Mouse (Mus musculus) G1E (cell line): ENCODE data around the gene Pmch. TPM values are rescaled to one million over a fixed set of nuclear protein-coding genes. Genes with fewer than 3 reads are reported as not detected.

Source experiments
- ATAC-seq: 2 replicates; pipeline ENCODE4 v1.8.0; 2016; ENCODE audit warnings: mild to moderate bottlenecking; ENCODE audit not compliant: insufficient number of reproducible peaks, poor library complexity, low FRiP score, severe bottlenecking; ENCODE audit errors: extremely low read depth
- DNase-seq: peaks from one replicate; pipeline ENCODE4 v3.0.0; 2012; ENCODE audit warnings: low spot score
- H3K27me3 ChIP-seq: 2 replicates; pipeline ENCODE4 v1.6.1; 2012; ENCODE audit warnings: mild to moderate bottlenecking, low read length, inconsistent platforms; ENCODE audit not compliant: insufficient read depth
- H3K36me3 ChIP-seq: replicated peaks from 2 replicates; pipeline ENCODE3; 2012; ENCODE audit warnings: mild to moderate bottlenecking, inconsistent platforms
- H3K4me1 ChIP-seq: 2 replicates; pipeline ENCODE4 v1.6.1; 2012; ENCODE audit warnings: low read depth, low read length, inconsistent platforms, mixed read lengths; ENCODE audit not compliant: insufficient read depth
- H3K4me3 ChIP-seq: 2 replicates; pipeline ENCODE4 v1.5.1; 2012; ENCODE audit warnings: low read depth, mild to moderate bottlenecking, inconsistent platforms, low read length, moderate library complexity, mixed read lengths
- H3K9me3 ChIP-seq: replicated peaks from 2 replicates; pipeline ENCODE4 v1.6.1; 2012; ENCODE audit warnings: inconsistent platforms
- CTCF ChIP-seq: IDR thresholded peaks from 2 replicates; pipeline ENCODE4 v1.5.1; 2012; ENCODE audit warnings: low read depth, low read length, inconsistent platforms, mixed read lengths
- GATA1 ChIP-seq: IDR thresholded peaks from 2 replicates; pipeline ENCODE4 v1.6.1; 2012; ENCODE audit warnings: borderline replicate concordance, low read length, inconsistent platforms, mixed read lengths
- GATA2 ChIP-seq: IDR thresholded peaks from 2 replicates; pipeline ENCODE4 v1.6.1; 2012; ENCODE audit warnings: low read depth, low read length, inconsistent platforms, borderline replicate concordance
- POLR2AphosphoS5 ChIP-seq: IDR thresholded peaks from 2 replicates; pipeline ENCODE4 v1.6.1; 2012; ENCODE audit warnings: low read depth, low read length, inconsistent platforms; ENCODE audit not compliant: insufficient replicate concordance
- TAL1 ChIP-seq: conservative IDR thresholded peaks from 2 replicates; pipeline ENCODE4 v1.6.1; 2012; ENCODE audit warnings: low read depth, low read length, inconsistent platforms, mixed read lengths
- polyA plus RNA-seq: library from polyadenylated mRNA; stranded (reverse); fragments of >175 nt; gene quantifications from 2 replicates; pipeline ENCODE4 v1.2.3, GENCODE M21; 2012
- total RNA-seq, 2 experiments: library from RNA; stranded (forward) in 1 of 2; stranded (reverse) in 1 of 2; fragments of 200-1000 nt in 1 of 2; fragments of >200 nt in 1 of 2; fragmentation: Nextera tagmentation in 1 of 2; gene quantifications; 2 replicates each; pipeline ENCODE4 v1.2.3; 2014 to 2017

The Pmch gene
- total and polyA plus RNA-seq, 3 experiments = 0.16 TPM; not detected in 2

DNA sequence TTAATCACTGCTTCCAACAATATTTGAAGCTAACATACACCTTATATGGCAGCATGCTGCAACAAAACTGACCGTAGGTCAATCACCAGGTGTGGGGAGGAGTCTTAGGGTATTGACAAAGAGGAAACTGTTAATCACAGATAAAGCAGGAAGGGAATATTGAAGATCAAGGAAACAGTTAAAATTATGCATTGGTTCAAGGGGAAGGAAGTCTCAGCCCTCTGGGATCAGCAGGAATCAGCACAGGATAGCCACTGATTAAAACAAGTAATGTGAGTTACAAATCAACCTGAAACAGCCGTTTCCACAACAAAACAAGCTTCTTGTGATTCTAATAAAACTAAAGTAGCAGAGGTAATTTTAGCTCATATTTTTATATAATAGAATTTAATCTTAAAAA lies 26.0 kb upstream of the Pmch start:
- H3K27me3 ChIP-seq = peaks cover 6% of the 10 kb centered on the region; the same call in 1 of the 2 replicates
- DNase-seq = no peak
- TF ChIP-seq TAL1 = no peak
- no peak for TF ChIP-seq POLR2AphosphoS5
- no peak for TF ChIP-seq GATA2
- no peaks in the 10 kb centered on the region for H3K36me3 ChIP-seq
- no peak overlapping the region for H3K4me3 ChIP-seq
- H3K9me3 ChIP-seq = no peaks in the 10 kb centered on the region
- ATAC-seq = no peak
- H3K4me1 ChIP-seq = no peaks in the 10 kb centered on the region

DNA sequence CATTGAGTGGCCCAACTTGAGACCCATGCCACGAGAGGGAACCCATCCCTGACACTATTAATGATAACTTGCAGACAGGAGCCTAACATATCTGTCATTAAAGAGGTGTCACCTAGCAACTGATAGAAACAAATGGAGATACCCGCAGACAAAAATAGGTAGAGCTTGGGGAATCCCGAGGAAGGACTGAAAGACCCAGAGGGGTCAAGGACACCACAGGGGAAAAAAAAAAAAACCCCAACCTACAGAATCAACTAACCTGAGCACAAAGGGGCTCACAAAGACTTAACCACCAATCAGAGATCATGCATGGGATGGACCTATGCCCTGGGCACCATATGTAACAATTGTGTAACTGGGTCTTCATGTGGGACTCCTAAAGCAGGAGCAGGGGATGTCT lies 23.5 kb upstream of the Pmch start:
- no peaks in the 10 kb centered on the region for H3K36me3 ChIP-seq
- no peaks in the 10 kb centered on the region for H3K4me1 ChIP-seq
- TF ChIP-seq POLR2AphosphoS5 = no peak
- no peak for TF ChIP-seq GATA2
- TF ChIP-seq GATA1 = no peak
- no peak for TF ChIP-seq CTCF
- TF ChIP-seq TAL1 = no peak
- H3K27me3 ChIP-seq = peaks cover 4% of the 10 kb centered on the region; the same call in 1 of the 2 replicates
- no peaks in the 10 kb centered on the region for H3K9me3 ChIP-seq
- H3K4me3 ChIP-seq = no peak overlapping the region
- DNase-seq = no peak
- no peak for ATAC-seq

DNA sequence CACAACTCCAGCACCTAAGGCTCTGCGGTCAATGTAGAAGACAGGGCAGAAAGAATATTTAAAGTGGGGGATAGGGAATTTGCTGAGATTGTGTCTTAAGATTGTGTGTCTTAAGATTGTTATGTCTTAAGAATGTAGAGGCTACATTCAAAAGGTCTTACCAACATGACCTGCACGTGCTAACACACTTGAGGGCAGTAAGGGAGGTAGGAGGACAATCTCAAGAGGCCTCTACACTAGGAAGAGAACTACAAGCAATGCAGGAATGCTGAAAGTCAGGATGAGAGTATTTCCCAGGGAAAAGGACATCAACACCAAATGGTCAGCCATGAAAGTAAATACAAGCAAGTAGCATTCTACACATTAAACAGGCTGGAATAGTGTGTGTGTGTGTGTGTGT lies 15.3 kb downstream of the Pmch start:
- DNase-seq (no peak), ATAC-seq (no peak)
- no peak for TF ChIP-seq GATA2
- TF ChIP-seq GATA1 = no peak
- TF ChIP-seq CTCF = no peak
- no peak for TF ChIP-seq POLR2AphosphoS5
- no peak for TF ChIP-seq TAL1
- no peaks in the 10 kb centered on the region for H3K27me3 ChIP-seq
- no peaks in the 10 kb centered on the region for H3K4me1 ChIP-seq
- peaks cover 21% of the 10 kb centered on the region for H3K36me3 ChIP-seq
- H3K4me3 ChIP-seq = no peak overlapping the region
- no peaks in the 10 kb centered on the region for H3K9me3 ChIP-seq

- Histone ChIP-seq H3K4me3 (no peak overlapping the region), H3K36me3 (peaks cover 38% of the 10 kb centered on the region), H3K4me1 (no peaks in the 10 kb centered on the region), H3K9me3 (no peaks in the 10 kb centered on the region), H3K27me3 (no peaks in the 10 kb centered on the region)
- no peak for DNase-seq
- no peak for TF ChIP-seq GATA1
- no peak for TF ChIP-seq GATA2
- TF ChIP-seq POLR2AphosphoS5 = no peak
- no peak for TF ChIP-seq TAL1
- no peak for TF ChIP-seq CTCF
- ATAC-seq = no peak
Measured at GRCm38 (mm10) chr10:88113290-88113689, 22.4 kb downstream of the Pmch start.

DNA sequence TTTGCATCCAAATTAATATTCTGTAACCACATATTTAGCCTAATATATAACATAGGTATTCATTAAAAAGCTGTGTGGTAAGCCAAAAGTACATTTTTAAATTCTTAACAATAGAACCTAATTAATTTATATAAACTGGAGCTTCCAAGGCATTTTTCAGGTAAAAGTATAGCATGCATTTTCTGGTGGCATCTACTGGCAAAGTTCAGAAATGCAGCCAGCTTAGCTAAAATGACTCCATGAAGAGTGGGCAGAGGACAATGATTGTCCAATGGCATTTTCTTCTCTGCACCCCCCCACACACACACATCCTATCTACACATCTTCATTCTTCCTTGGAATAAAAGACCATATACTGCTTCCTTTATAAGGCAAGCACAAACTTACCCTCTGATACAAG lies 28.8 kb downstream of the Pmch start:
- no peaks in the 10 kb centered on the region for H3K9me3 ChIP-seq
- TF ChIP-seq CTCF (no peak), GATA2 (no peak), TAL1 (no peak), GATA1 (no peak), POLR2AphosphoS5 (no peak)
- ATAC-seq = no peak
- H3K27me3 ChIP-seq = no peaks in the 10 kb centered on the region
- H3K36me3 ChIP-seq = peaks cover 54% of the 10 kb centered on the region
- H3K4me3 ChIP-seq = no peak overlapping the region
- no peak for DNase-seq
- no peaks in the 10 kb centered on the region for H3K4me1 ChIP-seq

DNA sequence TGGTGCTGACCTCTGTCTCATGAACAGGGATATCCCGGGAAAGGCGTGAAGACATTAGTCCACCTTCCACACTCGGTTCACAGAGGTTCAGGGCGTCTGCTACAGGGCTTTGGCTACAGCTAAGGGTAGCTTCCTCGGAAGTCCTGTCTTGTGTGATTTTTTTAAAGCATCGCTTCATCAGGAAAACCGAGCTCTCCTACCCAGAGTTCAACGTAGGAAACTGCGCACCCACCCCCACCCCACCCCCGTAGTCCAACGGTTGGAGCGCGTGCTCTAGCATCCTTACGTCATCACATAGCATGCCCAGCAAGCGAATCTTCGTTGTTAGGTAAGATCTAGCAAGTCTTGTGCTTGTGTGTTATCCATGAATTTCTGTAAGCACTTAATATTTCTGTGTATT lies 44.8 kb downstream of the Pmch start:
- H3K4me1 ChIP-seq = no peaks in the 10 kb centered on the region

More for the DNA sequence above, 44.8 kb downstream of the Pmch start:
- TF ChIP-seq TAL1 = no peak
- no peak for TF ChIP-seq POLR2AphosphoS5
- TF ChIP-seq GATA1 = no peak
- no peak for TF ChIP-seq GATA2
- no peak for TF ChIP-seq CTCF
- Histone ChIP-seq H3K9me3 (no peaks in the 10 kb centered on the region), H3K36me3 (peaks cover 30% of the 10 kb centered on the region), H3K4me3 (no peak overlapping the region), H3K27me3 (no peaks in the 10 kb centered on the region)
- DNase-seq (no peak), ATAC-seq (no peak)

Other genes with a start within 250 kb of the Pmch start
- gene Igf1, start 232.8 kb upstream of the Pmch start, total RNA-seq (2014; fragmentation: Nextera tagmentation) = not detected in 2 replicates
- gene Igf1, start 232.8 kb upstream of the Pmch start, total RNA-seq (2017) = 0.17 and 0.27 TPM in 2 replicates
- gene Igf1, start 232.8 kb upstream of the Pmch start, polyA plus RNA-seq = 0.01 TPM in 1 of 2 replicates, not detected in the other
- 36.1 and 39.4 TPM in 2 replicates for gene Parpbp, start 55.9 kb downstream of the Pmch start, total RNA-seq (2014; fragmentation: Nextera tagmentation)
- 36.0 and 39.8 TPM in 2 replicates for gene Parpbp, start 55.9 kb downstream of the Pmch start, total RNA-seq (2017)
- 1.4 and 1.6 TPM in 2 replicates for gene Parpbp, start 55.9 kb downstream of the Pmch start, polyA plus RNA-seq
- 32.2 and 42.1 TPM in 2 replicates for gene Nup37, start 55.9 kb downstream of the Pmch start, total RNA-seq (2014; fragmentation: Nextera tagmentation)
- gene Nup37, start 55.9 kb downstream of the Pmch start, total RNA-seq (2017) = 118 and 125 TPM in 2 replicates
- gene Nup37, start 55.9 kb downstream of the Pmch start, polyA plus RNA-seq = 5.2 and 7.4 TPM in 2 replicates
- gene Washc3, start 110.0 kb downstream of the Pmch start, total RNA-seq (2014; fragmentation: Nextera tagmentation) = 103 and 116 TPM in 2 replicates
- 59.9 and 62.6 TPM in 2 replicates for gene Washc3, start 110.0 kb downstream of the Pmch start, total RNA-seq (2017)
- gene Washc3, start 110.0 kb downstream of the Pmch start, polyA plus RNA-seq = 17.6 and 23.0 TPM in 2 replicates